Mouse (Mus musculus) hindbrain, embryonic 10.5 days (tissue): ENCODE measurements around the gene Sytl3. TPM values are rescaled to one million over a fixed set of nuclear protein-coding genes. Genes with fewer than 3 reads are reported as not detected.
A peak's percentile ranks its signal among the peaks of the same experiment; 100 is the strongest.
"Not testable (repeated sequence)": the region's sequence is repeated elsewhere in the genome, so short reads cannot be mapped to it uniquely, and the experiment has no call there.

Experiments
- DNase-seq: peaks from one replicate; pipeline ENCODE4 v3.0.0-alpha.2; 2017; ENCODE audit warnings: low spot score
- H3K27ac ChIP-seq: fragments of 300-500 bp; sonication (generic); 2 replicates; pipeline ENCODE4 v1.5.1; 2016; ENCODE audit warnings: mild to moderate bottlenecking, moderate library complexity
- H3K27me3 ChIP-seq: fragments of 300-500 bp; sonication (generic); 2 replicates; pipeline ENCODE4 v1.6.1; 2016; ENCODE audit warnings: mild to moderate bottlenecking; ENCODE audit not compliant: poor library complexity, insufficient read depth, severe bottlenecking
- H3K36me3 ChIP-seq: fragments of 300-500 bp; sonication (generic); 2 replicates; pipeline ENCODE4 v1.6.1; 2016; ENCODE audit warnings: mild to moderate bottlenecking, moderate library complexity
- H3K4me1 ChIP-seq: fragments of 300-500 bp; sonication (generic); replicated peaks from 2 replicates; pipeline ENCODE4 v1.6.1; 2016; ENCODE audit warnings: mild to moderate bottlenecking
- H3K4me3 ChIP-seq: fragments of 300-500 bp; sonication (generic); 2 replicates; pipeline ENCODE4 v1.5.1; 2016; ENCODE audit warnings: mild to moderate bottlenecking, moderate library complexity
- H3K9me3 ChIP-seq: fragments of 300-500 bp; sonication (generic); 2 replicates; pipeline ENCODE4 v1.6.1; 2016; ENCODE audit warnings: mild to moderate bottlenecking, moderate library complexity
- WGBS: fragments of 180-500 bp; shearing (Covaris S2); methylation state at CpG from one replicate; pipeline ENCODE4 v1.1.7; 2016; 5-methylcytosine and 5-hydroxymethylcytosine counted together
- polyA plus RNA-seq: library from polyadenylated mRNA; unstranded; fragments of >200 nt; fragmentation: Nextera tagmentation; extraction: Ambion mirVana; gene quantifications from 2 replicates; pipeline ENCODE4 v1.2.1, GENCODE M21; 2016

The Sytl3 gene
- polyA plus RNA-seq, 1 experiment from 2014 or later, result 0.29 TPM

DNA sequence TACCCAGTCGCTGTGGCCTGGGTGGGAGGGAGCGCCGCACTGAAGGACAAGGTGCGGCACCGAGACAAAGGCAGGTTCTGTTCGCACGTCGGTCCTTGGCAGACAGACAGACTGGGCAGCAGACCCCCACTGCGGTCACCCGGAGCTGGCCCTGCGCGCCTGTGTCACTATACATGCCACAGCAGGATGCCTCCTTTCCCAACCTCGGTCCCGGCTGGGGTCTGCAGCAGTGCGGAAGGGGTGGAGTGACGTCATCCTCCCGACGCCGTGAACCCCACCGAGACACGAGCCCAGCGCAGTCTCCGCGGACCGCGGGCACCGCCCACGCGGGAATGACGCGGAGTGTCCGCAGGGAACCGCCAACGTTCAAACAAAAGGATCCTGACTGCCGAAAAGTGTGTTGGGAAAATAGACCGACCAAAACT, 3.8 kb upstream of the Sytl3 start:
- Histone ChIP-seq H3K27ac (peak overlapping the region; percentile 86), H3K4me3 (peak overlapping the region; percentile 57)
- not testable (repeated sequence) for H3K27me3 ChIP-seq, H3K4me1 ChIP-seq, H3K9me3 ChIP-seq, H3K36me3 ChIP-seq
- DNase-seq, result peak; percentile 87
- WGBS, result 0% methylated on average over 36 of the region's 36 CpGs

DNA sequence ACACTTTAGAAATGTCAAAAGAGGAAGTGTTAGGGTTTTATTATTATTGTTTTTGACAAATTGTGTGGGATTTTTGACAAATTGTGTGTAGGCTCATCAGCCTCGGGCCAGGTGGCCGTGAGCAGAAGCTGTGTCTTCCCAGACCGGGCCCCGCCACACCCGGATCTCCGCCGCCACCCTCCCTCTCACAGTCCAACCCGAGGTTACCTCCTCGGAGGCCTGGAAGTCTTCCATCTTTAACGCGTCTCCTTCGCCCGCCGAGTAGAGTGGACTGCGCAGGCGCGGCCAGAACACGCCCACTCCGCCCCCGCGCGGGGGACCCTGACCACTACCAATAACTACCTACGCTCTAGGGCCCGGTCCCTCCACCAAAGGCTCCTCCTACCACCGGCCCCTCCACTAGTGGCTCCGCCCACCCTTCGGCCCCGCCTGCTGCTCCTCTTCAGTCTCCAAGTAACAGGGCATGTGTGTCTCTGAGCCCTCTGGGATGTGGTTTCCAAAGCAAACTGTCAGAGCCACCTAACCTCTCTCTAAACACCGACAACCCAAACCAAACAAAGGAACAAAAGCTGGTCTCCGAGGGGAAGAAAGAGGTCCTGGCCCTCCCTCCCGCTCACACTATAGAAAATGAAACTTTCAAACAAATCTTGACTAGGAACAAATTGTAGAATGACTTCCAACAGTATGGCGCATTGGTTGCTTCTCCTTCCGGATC, 3.2 kb upstream of the Sytl3 start, which contains the start of gene Dynlt1f:
Gene Dynlt1f, minus strand, starts transcription at position 334 of the 715 bp plus-strand sequence.
- not testable (repeated sequence) for H3K9me3 ChIP-seq, H3K27me3 ChIP-seq, H3K36me3 ChIP-seq, H3K4me1 ChIP-seq
- DNase-seq, result peak; percentile 48
- H3K4me3 ChIP-seq, result peak within 1 kb of the TSS; percentile 57
- H3K27ac ChIP-seq, result peak within 1 kb of the TSS; percentile 86
- 3% methylated on average over 28 of the region's 33 CpGs for WGBS

GRCm38 (mm10) chr17:6656471-6656870, 2.4 kb upstream of the Sytl3 start:
- not testable (repeated sequence) for H3K27ac ChIP-seq, H3K4me1 ChIP-seq, H3K9me3 ChIP-seq, H3K4me3 ChIP-seq, DNase-seq, H3K27me3 ChIP-seq, H3K36me3 ChIP-seq
- 86% methylated on average over 1 of the region's 3 CpGs for WGBS

GRCm38 (mm10) chr17:6660589-6660988, 1.7 kb downstream of the Sytl3 start:
- not testable (repeated sequence) for H3K36me3 ChIP-seq, H3K27ac ChIP-seq, H3K4me3 ChIP-seq, H3K9me3 ChIP-seq, H3K27me3 ChIP-seq, DNase-seq, H3K4me1 ChIP-seq
- 78% methylated on average over 6 of the region's 6 CpGs for WGBS

GRCm38 (mm10) chr17:6661093-6661816, 2.4 kb downstream of the Sytl3 start:
- H3K27me3 ChIP-seq, H3K4me1 ChIP-seq, H3K36me3 ChIP-seq, H3K4me3 ChIP-seq, H3K9me3 ChIP-seq: not testable (repeated sequence)
- 45% methylated on average over 9 of the region's 11 CpGs for WGBS
- DNase-seq, result peak; percentile 25
- peak overlapping the region; percentile 50; the same call in 1 of the 2 replicates for H3K27ac ChIP-seq

GRCm38 (mm10) chr17:6662840-6663239, 3.9 kb downstream of the Sytl3 start:
- H3K4me3 ChIP-seq, H3K4me1 ChIP-seq, H3K27me3 ChIP-seq, DNase-seq, H3K27ac ChIP-seq, H3K36me3 ChIP-seq, H3K9me3 ChIP-seq: not testable (repeated sequence)
- 57% methylated on average over 3 of the region's 3 CpGs for WGBS

- not testable (repeated sequence) for DNase-seq, H3K36me3 ChIP-seq, H3K27me3 ChIP-seq, H3K9me3 ChIP-seq, H3K27ac ChIP-seq, H3K4me3 ChIP-seq, H3K4me1 ChIP-seq
- 97% methylated on average over 4 of the region's 5 CpGs for WGBS
These were observed 6.5 kb downstream of the Sytl3 start for GRCm38 (mm10) chr17:6665389-6665788.

DNA sequence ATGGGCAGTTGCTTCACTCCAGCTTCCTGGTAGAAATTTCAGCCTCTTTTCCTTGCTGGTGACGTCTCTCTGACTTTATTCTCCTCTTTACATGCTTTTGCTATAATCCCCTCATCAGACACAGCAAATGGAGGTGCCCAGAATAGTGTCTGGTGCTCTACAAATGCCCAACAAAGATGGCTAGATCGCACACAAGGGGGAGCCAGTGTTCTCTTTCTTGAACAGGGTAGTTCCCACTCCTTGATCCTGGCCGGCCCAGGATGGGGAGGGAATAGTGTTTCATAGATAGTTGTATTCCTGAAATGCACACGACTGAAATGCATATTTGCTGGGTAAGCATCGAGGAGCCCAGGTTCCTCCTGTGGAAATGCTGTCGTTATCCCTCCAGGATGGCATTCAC, 9.6 kb downstream of the Sytl3 start:
- no CpG with 5 or more reads among the region's 6 CpGs for WGBS
- H3K4me1 ChIP-seq, H3K4me3 ChIP-seq: not testable (repeated sequence)

DNA sequence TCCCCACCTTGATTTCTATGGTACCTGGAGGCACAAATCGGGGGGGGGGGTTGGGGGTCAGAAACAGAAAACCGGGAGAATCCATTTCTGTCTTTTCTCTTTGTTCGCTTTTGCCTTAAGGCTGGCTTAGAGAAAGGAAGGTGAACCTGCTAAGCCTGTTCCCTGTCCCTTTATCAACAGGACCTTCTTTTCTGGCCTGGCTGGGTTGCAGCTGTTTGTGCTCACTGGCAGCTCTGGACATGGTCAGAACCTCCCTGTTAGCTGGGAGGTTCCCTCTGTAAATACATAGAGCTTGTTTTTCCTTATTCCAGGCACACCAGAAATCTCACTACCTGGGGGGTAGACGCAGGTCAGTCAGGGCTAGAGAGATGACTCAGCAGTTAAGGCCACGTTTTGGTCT, 15.4 kb downstream of the Sytl3 start:
- not testable (repeated sequence) for H3K4me1 ChIP-seq

More for the DNA sequence above, 9.6 kb downstream of the Sytl3 start:
- not testable (repeated sequence) for H3K9me3 ChIP-seq, H3K27me3 ChIP-seq, DNase-seq, H3K27ac ChIP-seq, H3K36me3 ChIP-seq

DNA sequence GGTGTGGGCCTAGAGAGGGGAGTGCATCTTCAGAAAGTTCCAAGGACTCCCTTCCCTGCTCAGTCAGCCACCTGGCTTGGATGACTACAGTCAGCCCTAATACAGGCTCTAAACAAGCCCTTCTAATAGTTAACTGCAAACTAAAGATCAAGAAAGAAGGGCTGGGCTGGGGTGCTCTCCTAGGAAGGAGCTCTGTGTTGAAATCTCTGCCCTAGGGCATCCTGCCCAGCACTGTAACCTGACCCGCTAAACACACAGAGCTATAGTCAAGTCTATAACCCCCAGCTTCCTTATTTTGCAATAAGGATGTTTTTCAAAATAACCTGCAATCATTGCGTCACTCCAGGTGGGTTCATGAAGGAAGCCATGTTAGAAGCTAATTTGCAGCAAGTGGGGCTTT, 19.2 kb downstream of the Sytl3 start:
- H3K4me1 ChIP-seq, result not testable (repeated sequence)
- WGBS, result 78% methylated on average over 1 of the region's 2 CpGs

More for the DNA sequence above, 15.4 kb downstream of the Sytl3 start:
- not testable (repeated sequence) for H3K36me3 ChIP-seq, H3K4me3 ChIP-seq, DNase-seq, H3K27me3 ChIP-seq, H3K9me3 ChIP-seq, H3K27ac ChIP-seq
- WGBS, result 60% methylated on average over 5 of the region's 5 CpGs

DNA sequence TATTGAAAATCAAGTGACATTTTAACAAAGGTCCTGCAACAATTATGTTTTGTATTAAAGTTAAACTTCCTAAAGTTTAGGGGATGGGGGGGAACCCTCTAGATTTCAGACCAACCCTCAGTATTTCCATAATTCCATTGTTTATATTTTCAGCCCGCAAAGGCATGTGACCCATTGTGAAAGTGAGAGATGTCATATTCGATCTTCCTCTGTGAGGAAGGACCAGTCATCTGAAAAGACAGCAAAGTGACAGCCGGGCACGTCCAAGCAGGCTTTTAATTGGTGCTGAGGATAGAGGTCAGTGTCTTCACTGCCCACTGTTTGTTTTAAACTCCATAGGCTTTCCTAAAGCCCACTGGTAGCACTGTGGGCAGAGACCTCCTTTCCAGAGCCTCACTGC, 22.8 kb downstream of the Sytl3 start:
- H3K27me3 ChIP-seq, H3K9me3 ChIP-seq, H3K4me3 ChIP-seq, H3K27ac ChIP-seq, DNase-seq, H3K4me1 ChIP-seq, H3K36me3 ChIP-seq: not testable (repeated sequence)
- 83% methylated on average over 4 of the region's 4 CpGs for WGBS

More for the DNA sequence above, 19.2 kb downstream of the Sytl3 start:
- H3K4me3 ChIP-seq, H3K27me3 ChIP-seq, H3K27ac ChIP-seq, DNase-seq, H3K9me3 ChIP-seq, H3K36me3 ChIP-seq: not testable (repeated sequence)

DNA sequence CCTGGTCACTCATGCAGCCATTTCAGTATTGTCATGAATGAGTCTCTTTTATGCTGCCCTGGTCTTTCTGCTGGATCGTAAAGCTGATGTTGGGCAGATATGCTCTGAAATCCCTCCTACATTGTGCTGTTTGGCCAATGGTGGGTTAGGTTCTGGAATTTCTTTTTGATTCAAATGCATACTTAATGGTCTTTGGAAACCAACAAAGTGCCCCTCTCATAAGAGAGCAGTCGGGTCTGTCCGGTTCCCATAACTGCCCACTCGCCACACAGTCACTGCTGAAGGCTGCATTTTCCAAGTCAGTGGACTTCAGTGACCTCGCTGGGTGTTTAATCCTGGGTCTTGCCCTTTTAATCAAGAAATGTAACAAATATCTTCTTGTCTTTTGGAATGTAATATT, 24.8 kb downstream of the Sytl3 start:
- not testable (repeated sequence) for H3K4me3 ChIP-seq, H3K9me3 ChIP-seq, DNase-seq, H3K36me3 ChIP-seq, H3K27me3 ChIP-seq, H3K27ac ChIP-seq, H3K4me1 ChIP-seq
- 88% methylated on average over 1 of the region's 5 CpGs for WGBS

- not testable (repeated sequence) for H3K27me3 ChIP-seq, H3K36me3 ChIP-seq, H3K4me1 ChIP-seq, H3K9me3 ChIP-seq, H3K4me3 ChIP-seq
- WGBS, result 31% methylated on average over 2 of the region's 4 CpGs
- H3K27ac ChIP-seq, result peak overlapping the region; percentile 78
- DNase-seq, result peak; percentile 5
These were observed 25.8 kb downstream of the Sytl3 start for GRCm38 (mm10) chr17:6684464-6685287.
